Mouse (Mus musculus): ENCODE measurements around the gene Rreb1. TPM values are rescaled to one million over a fixed set of nuclear protein-coding genes. Genes with fewer than 3 reads are reported as not detected.

The Rreb1 gene
- polyA plus RNA-seq, 1 experiment from 2014 or later: 4.4 TPM

DNA sequence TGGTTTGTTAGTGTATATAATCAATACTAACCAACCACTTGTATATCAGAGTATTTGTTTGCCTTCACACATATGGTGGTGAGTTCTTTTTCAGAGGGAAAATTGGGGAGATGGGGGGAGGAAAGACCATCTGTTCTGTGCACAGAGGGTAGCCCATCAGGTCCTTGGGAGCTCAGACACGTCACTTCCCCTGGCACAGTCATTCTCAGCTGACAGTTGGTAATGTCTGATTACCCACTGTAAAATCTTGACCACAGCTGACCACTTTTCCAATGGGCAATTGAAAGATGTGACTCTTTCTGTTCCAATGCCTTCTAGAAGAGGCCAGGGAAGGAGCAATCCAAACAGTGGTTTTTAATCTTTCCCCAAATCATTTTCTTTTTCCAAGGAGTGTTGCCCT is 101.8 kb downstream of the Rreb1 start:
- no peak for TF ChIP-seq EP300 (IDR thresholded peaks at IDR 0.05; ENCODE audit: low read depth)
- no peak for TF ChIP-seq CTCF (IDR thresholded peaks at IDR 0.05; ENCODE audit: low read depth)
- ATAC-seq (no peak), DNase-seq (no peak)
- H3K27ac ChIP-seq (ENCODE audit: low read depth): peak overlapping the region; percentile 75
- WGBS (ENCODE audit: insufficient replicate concordance): 15% methylated on average over 1 of the region's 1 CpGs
- H3K9me3 ChIP-seq (ENCODE audit: low read length): no peaks in the 10 kb centered on the region
- peak overlapping the region; percentile 62 for H3K4me2 ChIP-seq (ENCODE audit: low read depth, low read length)
- no peaks in the 10 kb centered on the region for H3K27me3 ChIP-seq (ENCODE audit: insufficient read depth, low read length)
- no peak overlapping the region for H3K4me3 ChIP-seq (ENCODE audit: low read depth, low read length)
- peaks cover 93% of the 10 kb centered on the region for H3K4me1 ChIP-seq (ENCODE audit: insufficient read depth)
- H3K9ac ChIP-seq (replicated peaks): peak overlapping the region; percentile 27; the same call in 1 of the 2 replicates
- no peaks in the 10 kb centered on the region for H3K36me3 ChIP-seq (replicated peaks; ENCODE audit: insufficient read depth, low read length)

DNA sequence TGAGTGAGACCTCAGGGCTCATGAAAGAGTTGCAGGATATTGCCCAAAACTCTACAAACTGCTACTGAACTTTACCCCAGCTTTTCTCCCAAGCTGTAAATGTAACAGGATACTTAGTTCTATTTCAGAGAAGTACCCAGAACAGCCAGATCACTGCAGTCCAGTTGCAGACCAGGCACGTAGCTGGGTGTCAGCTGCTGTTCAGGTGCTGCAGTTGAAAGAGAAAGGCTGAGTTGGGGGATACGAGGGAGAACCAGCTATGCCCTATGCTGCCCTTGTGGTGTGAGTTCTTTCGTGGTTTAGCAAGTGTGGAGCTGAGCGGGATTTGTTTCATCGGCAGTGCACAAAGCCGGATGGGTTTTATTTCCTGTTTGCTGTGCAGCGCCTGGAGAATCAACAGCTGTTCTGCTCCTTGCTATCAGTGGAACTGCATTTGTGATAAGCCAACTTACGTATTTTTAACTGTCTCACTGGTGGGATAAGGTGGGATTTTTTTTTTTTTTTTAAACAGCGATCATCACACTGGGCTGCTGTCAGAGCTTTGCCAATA is 102.5 kb downstream of the Rreb1 start:
- Histone ChIP-seq H3K4me3 (ENCODE audit: low read depth, low read length) (no peak overlapping the region), H3K36me3 (replicated peaks; ENCODE audit: insufficient read depth, low read length) (no peaks in the 10 kb centered on the region), H3K27me3 (ENCODE audit: insufficient read depth, low read length) (no peaks in the 10 kb centered on the region), H3K9ac (replicated peaks) (peak overlapping the region; percentile 27; the same call in 1 of the 2 replicates), H3K4me2 (ENCODE audit: low read depth, low read length) (peak overlapping the region; percentile 62), H3K27ac (ENCODE audit: low read depth) (peak overlapping the region; percentile 75), H3K9me3 (ENCODE audit: low read length) (no peaks in the 10 kb centered on the region), H3K4me1 (ENCODE audit: insufficient read depth) (peaks cover 95% of the 10 kb centered on the region)
- TF ChIP-seq CTCF (IDR thresholded peaks at IDR 0.05; ENCODE audit: low read depth) (no peak), EP300 (IDR thresholded peaks at IDR 0.05; ENCODE audit: low read depth) (peak; percentile 88)
- peak; percentile 23 for ATAC-seq
- DNase-seq: peak; percentile 41
- WGBS (ENCODE audit: insufficient replicate concordance): 5% methylated on average over 9 of the region's 9 CpGs

DNA sequence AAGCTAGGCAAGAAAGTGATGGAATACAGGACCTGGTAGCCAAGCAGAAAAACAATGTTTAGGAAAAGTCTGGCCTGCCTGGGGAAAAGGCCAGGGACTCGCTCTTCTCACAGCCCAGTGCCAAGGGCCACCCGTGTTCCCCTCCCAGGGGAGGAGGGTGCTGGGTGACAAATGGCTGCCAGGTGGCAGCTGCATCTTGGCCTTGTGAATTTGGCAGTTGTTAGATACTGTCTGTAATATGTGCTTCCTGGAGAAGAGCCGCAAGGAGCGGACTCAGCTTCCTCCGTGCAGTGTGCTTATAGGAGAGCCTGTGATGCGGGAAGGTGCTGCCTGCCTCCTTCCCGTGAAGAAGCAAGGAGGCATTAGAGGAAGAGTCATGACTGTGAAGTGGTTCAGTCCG is 104.3 kb downstream of the Rreb1 start:
- Histone ChIP-seq H3K36me3 (replicated peaks; ENCODE audit: insufficient read depth, low read length) (no peaks in the 10 kb centered on the region; the same call in 1 of the 2 replicates), H3K27ac (ENCODE audit: low read depth) (peak overlapping the region; percentile 75), H3K4me2 (ENCODE audit: low read depth, low read length) (no peak overlapping the region), H3K4me1 (ENCODE audit: insufficient read depth) (peaks cover 86% of the 10 kb centered on the region), H3K27me3 (ENCODE audit: insufficient read depth, low read length) (no peaks in the 10 kb centered on the region), H3K9me3 (ENCODE audit: low read length) (no peaks in the 10 kb centered on the region), H3K4me3 (ENCODE audit: low read depth, low read length) (no peak overlapping the region), H3K9ac (replicated peaks) (no peak overlapping the region)
- WGBS (ENCODE audit: insufficient replicate concordance): 61% methylated on average over 8 of the region's 8 CpGs
- no peak for DNase-seq
- ATAC-seq: no peak; the same call in 1 of the 2 replicates
- no peak for TF ChIP-seq CTCF (IDR thresholded peaks at IDR 0.05; ENCODE audit: low read depth)
- no peak for TF ChIP-seq EP300 (IDR thresholded peaks at IDR 0.05; ENCODE audit: low read depth)

DNA sequence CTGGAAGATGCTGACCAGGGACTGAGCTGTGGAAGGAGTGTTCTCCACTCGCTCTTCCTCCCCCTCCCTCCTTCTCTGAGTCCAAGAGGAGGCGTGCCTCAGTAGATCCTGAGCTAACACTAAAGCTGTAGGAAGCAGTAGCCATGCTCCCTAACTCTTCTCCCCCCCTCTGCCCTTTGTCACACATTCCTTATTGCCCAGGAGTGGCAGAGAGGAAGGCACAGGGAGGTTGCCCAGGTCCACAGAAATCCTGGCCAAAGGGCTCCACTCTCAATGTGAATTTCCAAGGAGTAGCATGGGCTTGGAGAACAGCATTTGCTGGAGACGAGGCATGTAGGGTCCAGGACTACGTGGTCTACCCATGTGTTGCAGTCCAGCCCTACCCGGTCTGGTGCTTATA is 104.8 kb downstream of the Rreb1 start:
- WGBS (ENCODE audit: insufficient replicate concordance): 73% methylated on average over 5 of the region's 5 CpGs
- no peak for TF ChIP-seq EP300 (IDR thresholded peaks at IDR 0.05; ENCODE audit: low read depth)
- no peak for TF ChIP-seq CTCF (IDR thresholded peaks at IDR 0.05; ENCODE audit: low read depth)
- Histone ChIP-seq H3K27me3 (ENCODE audit: insufficient read depth, low read length) (no peaks in the 10 kb centered on the region), H3K4me3 (ENCODE audit: low read depth, low read length) (no peak overlapping the region), H3K36me3 (replicated peaks; ENCODE audit: insufficient read depth, low read length) (no peaks in the 10 kb centered on the region; the same call in 1 of the 2 replicates), H3K9me3 (ENCODE audit: low read length) (no peaks in the 10 kb centered on the region), H3K4me2 (ENCODE audit: low read depth, low read length) (no peak overlapping the region), H3K27ac (ENCODE audit: low read depth) (peak overlapping the region; percentile 75), H3K9ac (replicated peaks) (0 out of 2 replicates have a peak overlapping the region, but pooled peaks have one; percentile 3), H3K4me1 (ENCODE audit: insufficient read depth) (peaks cover 83% of the 10 kb centered on the region)
- no peak for DNase-seq
- ATAC-seq: no peak

DNA sequence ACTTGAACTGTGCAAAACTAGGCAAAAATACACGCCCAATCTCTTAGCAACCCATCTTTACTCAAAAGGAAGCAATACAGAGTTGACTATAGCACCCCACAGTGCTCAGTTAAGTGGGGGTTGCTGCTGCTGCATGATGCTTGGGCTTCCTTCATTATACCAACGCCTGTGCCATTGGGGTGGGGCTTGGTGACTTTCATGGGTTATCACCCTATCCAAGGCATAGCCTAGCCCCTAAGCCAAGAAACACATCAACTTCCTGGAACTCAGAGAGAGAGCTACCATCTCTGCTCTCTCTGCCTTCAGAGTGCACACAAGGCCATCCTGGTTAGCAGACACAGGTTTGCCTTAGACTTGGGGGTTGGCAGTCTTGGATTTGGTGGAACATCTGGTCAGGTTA is 107.2 kb downstream of the Rreb1 start:
- Histone ChIP-seq H3K36me3 (replicated peaks; ENCODE audit: insufficient read depth, low read length) (peaks cover 15% of the 10 kb centered on the region), H3K9ac (replicated peaks) (no peak overlapping the region), H3K9me3 (ENCODE audit: low read length) (no peaks in the 10 kb centered on the region), H3K27ac (ENCODE audit: low read depth) (peak overlapping the region; percentile 24; the same call in 1 of the 2 replicates), H3K27me3 (ENCODE audit: insufficient read depth, low read length) (no peaks in the 10 kb centered on the region), H3K4me1 (ENCODE audit: insufficient read depth) (peaks cover 69% of the 10 kb centered on the region), H3K4me2 (ENCODE audit: low read depth, low read length) (no peak overlapping the region), H3K4me3 (ENCODE audit: low read depth, low read length) (no peak overlapping the region)
- TF ChIP-seq EP300 (IDR thresholded peaks at IDR 0.05; ENCODE audit: low read depth): no peak
- no peak for TF ChIP-seq CTCF (IDR thresholded peaks at IDR 0.05; ENCODE audit: low read depth)
- peak; percentile 35 for ATAC-seq
- no peak for DNase-seq
- 53% methylated on average over 2 of the region's 2 CpGs for WGBS (ENCODE audit: insufficient replicate concordance)

DNA sequence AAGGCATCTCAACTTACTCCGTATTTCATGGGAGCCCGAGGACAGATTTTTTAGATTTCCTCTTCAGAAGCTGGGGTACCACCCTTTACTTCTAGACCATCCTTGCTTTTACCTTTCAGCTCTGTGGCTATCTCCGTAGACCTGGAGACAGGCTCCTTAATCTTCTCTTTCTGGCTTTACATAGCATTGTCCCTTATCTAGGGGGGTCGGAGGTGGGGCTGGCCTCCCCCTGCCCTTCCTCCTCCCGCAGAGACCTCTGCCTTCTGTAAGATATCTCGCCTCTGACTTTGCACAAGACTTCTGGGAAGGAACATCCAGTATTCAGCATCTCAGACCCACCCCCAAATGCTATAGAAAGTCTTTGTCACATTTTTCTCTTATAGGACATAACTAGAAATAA is 107.8 kb downstream of the Rreb1 start:
- 50% methylated on average over 6 of the region's 6 CpGs for WGBS (ENCODE audit: insufficient replicate concordance)

More for the DNA sequence above, 107.8 kb downstream of the Rreb1 start:
- H3K4me3 ChIP-seq (ENCODE audit: low read depth, low read length): no peak overlapping the region
- H3K27ac ChIP-seq (ENCODE audit: low read depth): 0 out of 2 replicates have a peak overlapping the region, but pooled peaks have one; percentile 24
- H3K9ac ChIP-seq (replicated peaks): no peak overlapping the region
- peaks cover 18% of the 10 kb centered on the region for H3K36me3 ChIP-seq (replicated peaks; ENCODE audit: insufficient read depth, low read length)
- TF ChIP-seq EP300 (IDR thresholded peaks at IDR 0.05; ENCODE audit: low read depth) (no peak), CTCF (IDR thresholded peaks at IDR 0.05; ENCODE audit: low read depth) (no peak)
- no peak for ATAC-seq
- peak overlapping the region; percentile 26; the same call in 1 of the 2 replicates for H3K4me2 ChIP-seq (ENCODE audit: low read depth, low read length)
- H3K4me1 ChIP-seq (ENCODE audit: insufficient read depth): peaks cover 63% of the 10 kb centered on the region
- no peak for DNase-seq
- no peaks in the 10 kb centered on the region for H3K9me3 ChIP-seq (ENCODE audit: low read length)
- no peaks in the 10 kb centered on the region for H3K27me3 ChIP-seq (ENCODE audit: insufficient read depth, low read length)

Data from liver, postnatal 0 days (tissue).